Mouse (Mus musculus) ES-Bruce4 (cell line): ENCODE results near the gene Ttyh2. TPM values are rescaled to one million over a fixed set of nuclear protein-coding genes. Genes with fewer than 3 reads are reported as not detected.

Experiments used
- H3K27ac ChIP-seq: 2 replicates; pipeline ENCODE4 v1.5.1; 2012; ENCODE audit warnings: low read length, inconsistent platforms; ENCODE audit not compliant: insufficient read depth
- H3K27me3 ChIP-seq: 2 replicates; pipeline ENCODE4 v1.6.1; 2012; ENCODE audit warnings: mild to moderate bottlenecking, low read length, inconsistent platforms; ENCODE audit not compliant: control insufficient read depth, poor library complexity, insufficient read depth, severe bottlenecking
- H3K36me3 ChIP-seq: 2 replicates; pipeline ENCODE4 v1.6.1; 2012; ENCODE audit warnings: inconsistent platforms, mild to moderate bottlenecking, low read length, moderate library complexity; ENCODE audit not compliant: control insufficient read depth, poor library complexity, insufficient read depth, severe bottlenecking
- H3K4me1 ChIP-seq: one replicate; pipeline ENCODE4 v1.8.1; 2011; ENCODE audit warnings: low read length; ENCODE audit not compliant: control insufficient read depth, insufficient read depth
- H3K4me3 ChIP-seq: 2 replicates; pipeline ENCODE4 v1.5.1; 2011; ENCODE audit warnings: low read depth, mild to moderate bottlenecking, low read length
- H3K9ac ChIP-seq: 2 replicates; pipeline ENCODE4 v1.6.1; 2012; ENCODE audit warnings: low read depth, mild to moderate bottlenecking, inconsistent platforms; ENCODE audit not compliant: poor library complexity, severe bottlenecking
- H3K9me3 ChIP-seq: replicated peaks from 2 replicates; pipeline ENCODE4 v1.6.1; 2012; ENCODE audit warnings: mild to moderate bottlenecking, low read length, inconsistent platforms; ENCODE audit not compliant: control insufficient read depth, poor library complexity, insufficient read depth, severe bottlenecking
- CTCF ChIP-seq: IDR thresholded peaks from one replicate; pipeline ENCODE4 v1.8.1; 2011; ENCODE audit warnings: low read depth, low read length
- EP300 ChIP-seq: IDR thresholded peaks from 2 replicates; pipeline ENCODE4 v1.6.1; 2011; ENCODE audit warnings: low read depth, low read length; ENCODE audit not compliant: insufficient read depth
- POLR2A ChIP-seq: IDR thresholded peaks from one replicate; pipeline ENCODE4 v1.8.1; 2011; ENCODE audit warnings: low read length; ENCODE audit not compliant: insufficient read depth
- polyA plus RNA-seq: library from polyadenylated mRNA; stranded (reverse); fragments of >200 nt; gene quantifications from 2 replicates; pipeline ENCODE4 v1.2.4, GENCODE M21; 2011; ENCODE audit warnings: low read depth; ENCODE audit not compliant: missing spikeins, insufficient read depth, insufficient read length

The Ttyh2 gene
- polyA plus RNA-seq, 1 experiment: 11.8 TPM

DNA sequence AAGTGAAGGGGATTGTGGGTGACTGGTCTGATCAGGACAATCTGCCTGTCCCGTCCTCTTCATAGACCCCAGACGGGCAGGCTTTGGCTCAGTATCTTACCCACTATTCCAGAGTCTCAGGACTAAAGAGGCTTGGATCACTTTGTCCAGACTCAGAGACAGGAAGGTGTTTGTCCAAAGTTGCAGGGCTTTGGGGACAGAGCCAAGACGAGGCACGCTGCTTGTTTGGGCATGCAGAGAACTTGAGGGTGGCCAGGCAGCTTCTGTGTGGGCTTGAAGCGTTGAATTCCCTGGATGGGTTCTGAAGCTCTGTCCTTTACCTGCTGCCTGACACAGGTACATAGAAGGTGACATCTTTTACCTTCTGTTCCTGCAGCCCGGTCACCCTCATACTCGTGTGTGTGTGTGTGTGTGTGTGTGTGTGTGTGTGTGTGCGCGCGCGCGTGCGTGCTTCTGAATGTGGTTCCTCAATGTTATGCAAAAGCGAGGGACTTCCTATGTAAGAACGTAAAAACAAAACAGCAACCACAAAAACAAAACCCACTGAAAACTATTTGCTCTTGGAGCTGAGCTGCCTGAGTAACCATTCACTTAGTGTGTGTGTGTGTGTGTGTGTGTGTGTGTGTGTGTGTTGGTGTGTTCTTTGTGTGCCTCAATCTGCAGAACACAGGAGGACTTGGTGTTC lies 27.2 kb downstream of the Ttyh2 start:
- no peak overlapping the region for H3K9ac ChIP-seq
- H3K4me3 ChIP-seq: no peak overlapping the region
- H3K27me3 ChIP-seq: no peaks in the 10 kb centered on the region
- H3K9me3 ChIP-seq: no peaks in the 10 kb centered on the region
- H3K27ac ChIP-seq: no peak overlapping the region
- TF ChIP-seq CTCF: no peak
- no peak for TF ChIP-seq POLR2A
- TF ChIP-seq EP300: no peak
- H3K36me3 ChIP-seq: peaks cover 2% of the 10 kb centered on the region; the same call in 1 of the 2 replicates
- no peaks in the 10 kb centered on the region for H3K4me1 ChIP-seq

DNA sequence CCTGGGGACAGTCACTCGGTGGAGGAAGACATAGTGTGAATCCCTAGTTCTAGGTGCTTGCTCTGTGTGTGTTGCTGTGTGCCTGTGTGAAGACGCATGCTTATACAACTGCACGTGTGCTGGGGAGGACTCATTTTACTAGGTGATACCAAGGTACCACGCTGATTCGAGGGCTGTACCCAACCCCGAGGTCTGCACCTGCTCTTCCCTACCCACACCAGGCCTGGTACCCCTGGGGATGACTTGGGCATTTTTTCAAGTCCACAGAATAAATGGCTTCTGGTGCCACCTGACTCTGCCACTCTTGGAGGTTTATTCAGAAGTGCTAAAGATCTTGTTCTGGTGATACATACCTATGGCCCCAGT lies 27.7 kb downstream of the Ttyh2 start:
- no peaks in the 10 kb centered on the region for H3K27me3 ChIP-seq
- no peak overlapping the region for H3K27ac ChIP-seq

DNA sequence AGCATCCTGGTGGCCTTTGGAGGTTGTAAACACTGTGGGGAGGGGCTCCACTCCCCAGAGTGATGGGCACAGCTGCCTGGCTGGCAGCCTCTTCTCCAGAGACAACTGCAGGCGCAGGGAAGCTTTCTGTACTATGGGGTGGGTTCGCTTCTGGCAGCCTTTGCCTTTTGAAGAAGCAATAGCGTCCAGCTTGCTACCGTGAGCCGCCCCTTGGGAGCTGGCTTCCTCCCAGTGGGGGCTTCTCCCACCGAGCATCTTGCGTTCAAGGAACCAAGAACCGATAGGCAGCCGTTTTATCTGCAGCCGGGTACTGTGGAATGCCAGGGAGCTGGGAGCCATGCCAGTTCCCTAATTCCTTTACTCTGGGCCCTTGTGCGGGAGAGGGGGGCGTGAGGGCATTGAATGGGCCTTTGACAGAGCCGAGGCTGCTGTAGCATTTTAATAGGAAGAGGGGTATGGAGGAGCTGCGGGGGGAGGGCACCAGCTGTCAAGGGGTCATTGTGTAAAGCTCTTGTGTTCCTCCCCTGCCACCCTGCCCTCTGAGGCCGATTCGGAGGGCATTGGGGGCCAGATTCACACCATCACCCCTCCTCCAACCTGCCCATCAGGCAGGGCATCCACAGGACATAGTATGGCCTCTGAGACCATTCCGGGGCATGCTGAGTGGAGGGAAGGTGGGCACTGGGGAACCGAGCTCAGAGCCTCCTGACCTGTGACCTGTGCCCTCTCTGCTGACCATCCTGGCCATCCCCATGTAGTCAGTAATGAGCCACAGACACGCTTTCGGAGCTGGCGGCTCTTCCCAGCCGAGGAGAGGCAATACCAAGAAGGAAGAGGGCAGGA lies 29.1 kb downstream of the Ttyh2 start:
- TF ChIP-seq CTCF: no peak
- no peak for TF ChIP-seq POLR2A
- TF ChIP-seq EP300: no peak
- Histone ChIP-seq H3K27me3 (no peaks in the 10 kb centered on the region), H3K36me3 (no peaks in the 10 kb centered on the region; the same call in 1 of the 2 replicates), H3K9ac (no peak overlapping the region), H3K4me3 (no peak overlapping the region), H3K9me3 (no peaks in the 10 kb centered on the region), H3K27ac (no peak overlapping the region), H3K4me1 (no peaks in the 10 kb centered on the region)

More for the DNA sequence above, 27.7 kb downstream of the Ttyh2 start:
- TF ChIP-seq EP300 (no peak), POLR2A (no peak), CTCF (no peak)
- Histone ChIP-seq H3K4me3 (no peak overlapping the region), H3K4me1 (no peaks in the 10 kb centered on the region), H3K9me3 (no peaks in the 10 kb centered on the region), H3K36me3 (peaks cover 2% of the 10 kb centered on the region; the same call in 1 of the 2 replicates), H3K9ac (no peak overlapping the region)

DNA sequence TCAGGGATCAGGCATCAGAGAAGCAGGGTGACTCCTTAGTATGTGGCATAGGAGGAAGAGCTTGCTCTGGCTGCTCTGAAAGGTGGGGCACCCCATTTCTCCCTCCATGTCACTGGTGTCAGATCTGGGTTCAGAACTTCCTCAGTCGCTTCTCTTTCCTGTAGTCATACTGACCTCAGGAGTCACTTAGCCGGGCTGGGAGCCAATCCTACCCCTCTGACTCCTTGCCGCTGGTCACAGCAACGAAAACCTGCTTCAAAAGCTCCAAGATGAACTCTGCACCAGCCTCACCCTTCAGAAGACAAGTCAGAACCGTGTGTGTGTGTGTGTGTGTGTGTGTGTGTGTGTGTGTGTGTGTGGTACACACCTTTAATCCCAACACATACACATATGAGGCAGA lies 31.1 kb downstream of the Ttyh2 start:
- TF ChIP-seq CTCF (no peak), EP300 (no peak), POLR2A (no peak)
- Histone ChIP-seq H3K27ac (no peak overlapping the region), H3K4me3 (no peak overlapping the region), H3K9ac (no peak overlapping the region), H3K36me3 (0 out of 2 replicates have a peak, but pooled peaks cover under 1% of the 10 kb centered on the region), H3K9me3 (no peaks in the 10 kb centered on the region), H3K4me1 (no peaks in the 10 kb centered on the region), H3K27me3 (no peaks in the 10 kb centered on the region)

DNA sequence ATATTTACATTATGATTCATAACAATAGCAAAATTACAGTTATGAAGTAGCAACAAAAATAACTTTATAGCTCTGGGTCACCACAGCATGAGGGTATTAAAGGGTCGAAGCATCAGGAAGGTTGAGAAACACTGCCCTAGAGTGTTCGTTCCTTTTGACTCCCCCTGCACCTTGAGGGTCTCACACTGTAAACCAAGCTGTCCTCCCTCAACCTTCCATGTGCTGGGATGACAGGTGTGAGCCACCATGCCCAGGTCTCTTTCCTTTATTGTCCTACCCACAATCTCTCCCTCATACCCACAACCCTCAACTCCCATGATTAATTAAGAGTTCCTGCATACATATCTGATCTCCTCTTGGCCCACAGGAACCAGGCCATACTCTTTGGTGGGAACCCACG lies 36.2 kb downstream of the Ttyh2 start:
- no peak overlapping the region for H3K9ac ChIP-seq
- no peaks in the 10 kb centered on the region for H3K4me1 ChIP-seq
- TF ChIP-seq POLR2A (no peak), CTCF (no peak), EP300 (no peak)
- H3K9me3 ChIP-seq: no peaks in the 10 kb centered on the region
- H3K27me3 ChIP-seq: no peaks in the 10 kb centered on the region
- no peak overlapping the region for H3K4me3 ChIP-seq
- no peak overlapping the region for H3K27ac ChIP-seq
- H3K36me3 ChIP-seq: 0 out of 2 replicates have a peak, but pooled peaks cover 3% of the 10 kb centered on the region

DNA sequence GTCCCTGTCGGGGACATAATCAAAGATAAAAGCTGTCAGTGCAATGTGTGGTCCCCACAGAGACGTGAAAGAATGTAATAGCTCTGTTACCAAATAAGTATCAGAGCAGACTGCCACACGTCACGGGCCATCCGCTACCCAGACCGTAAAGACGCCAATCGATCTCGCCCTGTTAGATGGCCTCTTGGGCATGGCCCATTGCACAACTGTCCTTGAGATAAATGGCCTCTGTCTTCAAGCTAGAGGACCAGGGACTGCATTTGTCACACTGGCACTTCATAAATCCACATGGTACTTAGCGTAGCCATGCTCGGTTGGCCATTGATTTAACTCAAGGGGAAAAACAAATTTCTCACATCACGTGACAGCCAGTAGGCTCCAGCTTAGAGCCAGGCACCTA lies 36.6 kb downstream of the Ttyh2 start:
- Histone ChIP-seq H3K36me3 (0 out of 2 replicates have a peak, but pooled peaks cover 3% of the 10 kb centered on the region), H3K9ac (no peak overlapping the region), H3K4me1 (no peaks in the 10 kb centered on the region)

More for the DNA sequence above, 36.6 kb downstream of the Ttyh2 start:
- Histone ChIP-seq H3K27me3 (no peaks in the 10 kb centered on the region), H3K4me3 (no peak overlapping the region), H3K9me3 (no peaks in the 10 kb centered on the region), H3K27ac (no peak overlapping the region)
- TF ChIP-seq POLR2A (no peak), EP300 (no peak), CTCF (no peak)
